Mouse (Mus musculus): ENCODE data around the gene Cd81. TPM values are rescaled to one million over a fixed set of nuclear protein-coding genes. Genes with fewer than 3 reads are reported as not detected.

Cd81 gene
- total and polyA plus RNA-seq, 3 experiments, result 105 to 133 TPM; not detected in 1

- no peak for DNase-seq (ENCODE audit: low read depth, low spot score)
- TF ChIP-seq RAD21 (IDR thresholded peaks at IDR 0.05; ENCODE audit: low read depth, low read length), result peak; percentile 7; the same call in 1 of the 2 replicates
- TF ChIP-seq USF1 (IDR thresholded peaks at IDR 0.05; ENCODE audit: low read depth, low read length), result no peak
- peak; percentile 65 for TF ChIP-seq NELFE (IDR thresholded peaks at IDR 0.05; ENCODE audit: low read depth, low read length)
- TF ChIP-seq EP300 (IDR thresholded peaks at IDR 0.05; ENCODE audit: low read depth in 1 of 2, low read length in 2 of 2), result 0 out of 4 replicates have a peak, but pooled peaks of 1 of the 2 experiments have one; percentile 21
- H3K9ac ChIP-seq (ENCODE audit: control insufficient read depth, low read depth, low read length, poor library complexity, severe bottlenecking), result peak overlapping the region; percentile 74
- H3K27me3 ChIP-seq (ENCODE audit: control insufficient read depth in 1 of 2, insufficient read depth in 2 of 2, low read length in 2 of 2), result no peaks in the 10 kb centered on the region
- peaks cover 0 to 6% of the 10 kb centered on the region in 2 experiments; a peak in 3 of 4 replicates for H3K36me3 ChIP-seq (ENCODE audit: control insufficient read depth in 1 of 2, insufficient read depth in 2 of 2, low read length in 2 of 2)
- H3K4me3 ChIP-seq (ENCODE audit: control insufficient read depth in 1 of 2, insufficient read depth in 1 of 2, low read depth in 2 of 2, low read length in 2 of 2), result peak overlapping the region; percentile 15 to 47
- H3K4me1 ChIP-seq (ENCODE audit: control insufficient read depth in 1 of 2, insufficient read depth in 2 of 2, low read length in 2 of 2), result peaks cover 0 to 17% of the 10 kb centered on the region in 2 experiments; a peak in 2 of 4 replicates
- peaks cover 15% of the 10 kb centered on the region for H3K79me2 ChIP-seq (ENCODE audit: control insufficient read depth, insufficient read depth, low read length, poor library complexity)
- H3K9me3 ChIP-seq (replicated peaks; ENCODE audit: insufficient read depth, low read length), result no peaks in the 10 kb centered on the region
- H3K27ac ChIP-seq (ENCODE audit: control insufficient read depth, low read depth, low read length), result peak overlapping the region; percentile 88
These were observed 15.9 kb downstream of the Cd81 start for GRCm38 (mm10) chr7:143068316-143068881.

- Histone ChIP-seq H3K36me3 (ENCODE audit: control insufficient read depth in 1 of 2, insufficient read depth in 2 of 2, low read length in 2 of 2) (peaks cover 0 to 6% of the 10 kb centered on the region in 2 experiments; a peak in 2 of 4 replicates), H3K27ac (ENCODE audit: control insufficient read depth, low read depth, low read length) (peak within 1 kb of the TSS; percentile 88), H3K9me3 (replicated peaks; ENCODE audit: insufficient read depth, low read length) (no peaks in the 10 kb centered on the region), H3K4me3 (ENCODE audit: control insufficient read depth in 1 of 2, insufficient read depth in 1 of 2, low read depth in 2 of 2, low read length in 2 of 2) (peak within 1 kb of the TSS; percentile 41 to 73), H3K4me1 (ENCODE audit: control insufficient read depth in 1 of 2, insufficient read depth in 2 of 2, low read length in 2 of 2) (peaks cover 0 to 17% of the 10 kb centered on the region in 2 experiments; a peak in 2 of 4 replicates), H3K9ac (ENCODE audit: control insufficient read depth, low read depth, low read length, poor library complexity, severe bottlenecking) (peak within 1 kb of the TSS; percentile 78), H3K79me2 (ENCODE audit: control insufficient read depth, insufficient read depth, low read length, poor library complexity) (peaks cover 15% of the 10 kb centered on the region), H3K27me3 (ENCODE audit: control insufficient read depth in 1 of 2, insufficient read depth in 2 of 2, low read length in 2 of 2) (no peaks in the 10 kb centered on the region)
- peak; percentile 100 for DNase-seq (ENCODE audit: low read depth, low spot score)
- peak; percentile 96 for TF ChIP-seq E2F4 (IDR thresholded peaks at IDR 0.05; ENCODE audit: borderline replicate concordance, low read depth, low read length)
- TF ChIP-seq ETS1 (IDR thresholded peaks at IDR 0.05; ENCODE audit: low read depth, low read length), result peak; percentile 21; the same call in 1 of the 2 replicates
- peak; percentile 76 for TF ChIP-seq NELFE (IDR thresholded peaks at IDR 0.05; ENCODE audit: low read depth, low read length)
- TF ChIP-seq MYC (IDR thresholded peaks at IDR 0.05; ENCODE audit: low read depth, low read length), result peak; percentile 82; the same call in 1 of the 2 replicates
- TF ChIP-seq ZC3H11A (IDR thresholded peaks at IDR 0.05; ENCODE audit: low read depth, low read length), result no peak
- peak; percentile 91 for TF ChIP-seq POLR2AphosphoS2 (IDR thresholded peaks at IDR 0.05; ENCODE audit: low read length)
- peak; percentile 95 for TF ChIP-seq KAT2A (conservative IDR thresholded peaks at IDR 0.05; ENCODE audit: low read depth, low read length)
- TF ChIP-seq TCF12 (IDR thresholded peaks at IDR 0.05; ENCODE audit: low read depth, low read length), result no peak
- TF ChIP-seq SMC3 (IDR thresholded peaks at IDR 0.05; ENCODE audit: low read depth, low read length), result no peak
- peak; percentile 30; the same call in 1 of the 2 replicates for TF ChIP-seq TBP (IDR thresholded peaks at IDR 0.05; ENCODE audit: low read depth, low read length)
- TF ChIP-seq UBTF (IDR thresholded peaks at IDR 0.05; ENCODE audit: borderline replicate concordance, insufficient read depth, low read depth, low read length), result no peak
- TF ChIP-seq CTCF (IDR thresholded peaks at IDR 0.05 in 2 of 3, conservative IDR thresholded peaks at IDR 0.05 in 1 of 3; ENCODE audit: control insufficient read depth in 1 of 3, insufficient read depth in 1 of 3, low read depth in 2 of 3, low read length in 3 of 3, poor library complexity in 1 of 3, severe bottlenecking in 1 of 3), result no peak
- peak; percentile 89 for TF ChIP-seq ELF1 (IDR thresholded peaks at IDR 0.05; ENCODE audit: low read depth, low read length)
- no peak for TF ChIP-seq TAL1 (IDR thresholded peaks at IDR 0.05; ENCODE audit: low read length)
- TF ChIP-seq MEF2A (IDR thresholded peaks at IDR 0.05; ENCODE audit: extremely low read depth, insufficient replicate concordance, low read depth, low read length, poor library complexity, severe bottlenecking), result no peak
- TF ChIP-seq POLR2AphosphoS5 (IDR thresholded peaks at IDR 0.05; ENCODE audit: borderline replicate concordance, low read depth, low read length), result peak; percentile 38; the same call in 1 of the 2 replicates
- TF ChIP-seq MXI1 (IDR thresholded peaks at IDR 0.05; ENCODE audit: low read depth, low read length), result no peak; the same call in 1 of the 2 replicates
- TF ChIP-seq NRF1 (IDR thresholded peaks at IDR 0.05; ENCODE audit: insufficient read depth, low read depth, low read length, poor library complexity, severe bottlenecking), result 0 out of 2 replicates have a peak, but pooled peaks have one; percentile 9
- TF ChIP-seq CHD1 (IDR thresholded peaks at IDR 0.05; ENCODE audit: low read depth, low read length), result no peak
- TF ChIP-seq MAX (IDR thresholded peaks at IDR 0.05; ENCODE audit: low read length), result no peak
- no peak; the same call in 1 of the 2 replicates for TF ChIP-seq MAZ (IDR thresholded peaks at IDR 0.05; ENCODE audit: low read depth, low read length)
- peak; percentile 94 for TF ChIP-seq HCFC1 (IDR thresholded peaks at IDR 0.05; ENCODE audit: low read depth, low read length)
- TF ChIP-seq ZMIZ1 (IDR thresholded peaks at IDR 0.05; ENCODE audit: low read depth, low read length), result 0 out of 2 replicates have a peak, but pooled peaks have one; percentile 73
- TF ChIP-seq JUND (IDR thresholded peaks at IDR 0.05; ENCODE audit: low read depth, low read length), result no peak
- no peak for TF ChIP-seq BHLHE40 (IDR thresholded peaks at IDR 0.05; ENCODE audit: borderline replicate concordance, low read depth, low read length)
- TF ChIP-seq RAD21 (IDR thresholded peaks at IDR 0.05; ENCODE audit: low read depth, low read length), result no peak; the same call in 1 of the 2 replicates
These were observed 16.5 kb downstream of the Cd81 start, which contains the start of gene Tssc4 for GRCm38 (mm10) chr7:143068882-143069591. Gene Tssc4 (plus strand): TSS chr7:143069249.

Data from MEL (cell line).